Mouse (Mus musculus): ENCODE results near the gene Rhoq. TPM values are rescaled to one million over a fixed set of nuclear protein-coding genes. Genes with fewer than 3 reads are reported as not detected.
A peak's percentile ranks its signal among the peaks of the same experiment; 100 is the strongest.

Gene Rhoq
- polyA plus RNA-seq, 1 experiment from 2014 or later = 1.1 TPM

DNA sequence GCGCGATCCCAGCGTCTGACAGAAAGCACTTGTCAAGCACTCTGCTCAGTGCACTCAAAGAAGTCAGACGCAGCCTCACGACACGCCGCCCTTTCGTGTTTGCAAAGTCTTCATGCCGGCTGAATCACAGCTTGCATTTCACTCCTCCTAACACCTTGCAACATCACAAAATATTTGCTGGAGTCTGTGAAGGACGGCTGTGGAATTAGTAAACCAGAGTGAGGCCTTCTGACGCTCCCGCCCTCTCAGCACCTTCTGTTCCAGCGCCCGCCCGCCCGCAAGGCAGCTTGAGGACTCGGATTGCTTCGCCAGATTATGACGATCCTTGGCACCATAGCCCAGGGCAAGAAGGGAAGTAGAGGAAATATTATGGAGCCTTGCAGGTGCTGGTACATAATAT lies 78.9 kb downstream of the Rhoq start:
- WGBS (ENCODE audit: insufficient replicate concordance) = 74% methylated on average over 19 of the region's 19 CpGs
- H3K36me3 ChIP-seq (ENCODE audit: control insufficient read depth, insufficient read depth) = no peaks in the 10 kb centered on the region
- H3K9me3 ChIP-seq (replicated peaks; ENCODE audit: control insufficient read depth, low read length) = no peaks in the 10 kb centered on the region
- no peaks in the 10 kb centered on the region; the same call in 1 of the 2 replicates for H3K4me1 ChIP-seq (ENCODE audit: control insufficient read depth, low read depth, low read length)
- no peaks in the 10 kb centered on the region for H3K27me3 ChIP-seq (ENCODE audit: control insufficient read depth, insufficient read depth, low read depth, low read length)
- no peak overlapping the region for H3K9ac ChIP-seq (ENCODE audit: low read depth, low read length)
- no peak overlapping the region for H3K27ac ChIP-seq (ENCODE audit: low read length)
- ATAC-seq (ENCODE audit: low read depth) = no peak
- H3K4me3 ChIP-seq (ENCODE audit: low read depth, low read length) = no peak overlapping the region
- no peak overlapping the region for H3K4me2 ChIP-seq (ENCODE audit: low read depth, low read length)

DNA sequence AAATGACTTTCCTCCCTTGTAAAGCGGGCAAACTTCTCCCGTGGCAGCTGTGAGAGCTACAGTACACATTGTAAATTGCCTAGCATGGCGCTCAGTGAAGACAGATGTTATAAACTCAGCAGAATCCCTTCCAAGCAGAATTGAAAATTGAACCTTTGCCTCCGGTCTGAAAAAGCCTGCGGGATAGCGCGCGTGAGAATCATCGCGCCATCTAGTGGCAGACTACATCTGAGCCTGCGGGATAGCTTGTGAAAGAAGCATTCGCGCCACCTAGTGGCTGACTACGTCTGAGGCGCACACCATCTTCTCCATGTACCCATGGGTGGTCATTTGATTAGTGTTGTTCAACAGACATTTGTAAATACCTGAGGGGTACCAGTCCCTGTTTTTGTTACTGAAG lies 81.5 kb downstream of the Rhoq start:
- Histone ChIP-seq H3K9me3 (replicated peaks; ENCODE audit: control insufficient read depth, low read length) (no peaks in the 10 kb centered on the region), H3K27me3 (ENCODE audit: control insufficient read depth, insufficient read depth, low read depth, low read length) (no peaks in the 10 kb centered on the region), H3K4me2 (ENCODE audit: low read depth, low read length) (no peak overlapping the region), H3K4me1 (ENCODE audit: control insufficient read depth, low read depth, low read length) (no peaks in the 10 kb centered on the region; the same call in 1 of the 2 replicates), H3K36me3 (ENCODE audit: control insufficient read depth, insufficient read depth) (no peaks in the 10 kb centered on the region), H3K4me3 (ENCODE audit: low read depth, low read length) (no peak overlapping the region), H3K27ac (ENCODE audit: low read length) (no peak overlapping the region), H3K9ac (ENCODE audit: low read depth, low read length) (no peak overlapping the region)
- peak; percentile 41; the same call in 1 of the 2 replicates for ATAC-seq (ENCODE audit: low read depth)
- WGBS (ENCODE audit: insufficient replicate concordance) = 2% methylated on average over 15 of the region's 15 CpGs

DNA sequence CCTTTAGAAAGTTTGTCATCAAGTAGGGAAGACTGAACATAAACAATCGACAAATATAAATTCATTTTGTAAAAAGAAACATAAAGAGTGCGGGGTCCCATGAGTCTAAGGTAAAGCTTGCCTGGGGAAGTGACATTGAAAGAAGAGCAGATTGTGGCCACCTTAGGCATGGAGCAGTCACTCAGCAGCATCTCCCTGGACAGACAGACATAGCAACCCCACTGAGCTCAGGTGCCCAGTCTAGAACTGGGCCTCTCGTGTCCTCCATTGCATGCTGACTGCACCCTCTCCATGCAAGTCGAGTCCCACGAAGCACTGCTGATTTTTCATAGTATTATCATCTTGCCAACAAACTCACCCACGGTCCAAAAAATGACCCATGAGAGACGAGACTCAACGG lies 81.9 kb downstream of the Rhoq start:
- no peak for ATAC-seq (ENCODE audit: low read depth)
- Histone ChIP-seq H3K9me3 (replicated peaks; ENCODE audit: control insufficient read depth, low read length) (no peaks in the 10 kb centered on the region), H3K4me1 (ENCODE audit: control insufficient read depth, low read depth, low read length) (no peaks in the 10 kb centered on the region; the same call in 1 of the 2 replicates), H3K36me3 (ENCODE audit: control insufficient read depth, insufficient read depth) (no peaks in the 10 kb centered on the region), H3K27ac (ENCODE audit: low read length) (no peak overlapping the region), H3K9ac (ENCODE audit: low read depth, low read length) (no peak overlapping the region), H3K27me3 (ENCODE audit: control insufficient read depth, insufficient read depth, low read depth, low read length) (no peaks in the 10 kb centered on the region), H3K4me3 (ENCODE audit: low read depth, low read length) (no peak overlapping the region), H3K4me2 (ENCODE audit: low read depth, low read length) (no peak overlapping the region)
- 65% methylated on average over 8 of the region's 8 CpGs for WGBS (ENCODE audit: insufficient replicate concordance)

Other genes starting within 250 kb of the Rhoq start
- gene Epas1, start 209.4 kb upstream of the Rhoq start, polyA plus RNA-seq (2015; fragmentation: Nextera tagmentation; extraction: Ambion mirVana) = 2.7 and 4.0 TPM in 2 replicates
- not detected in 2 replicates for gene Tmem247, start 45.7 kb upstream of the Rhoq start, polyA plus RNA-seq (2015; fragmentation: Nextera tagmentation; extraction: Ambion mirVana)
- gene Atp6v1e2, start 15.2 kb upstream of the Rhoq start, polyA plus RNA-seq (2015; fragmentation: Nextera tagmentation; extraction: Ambion mirVana) = not detected in 2 replicates
- 10.7 TPM in 2 replicates for gene Pigf, start 62.3 kb downstream of the Rhoq start, polyA plus RNA-seq (2015; fragmentation: Nextera tagmentation; extraction: Ambion mirVana)
- 57.1 and 62.6 TPM in 2 replicates for gene Cript, start 62.5 kb downstream of the Rhoq start, polyA plus RNA-seq (2015; fragmentation: Nextera tagmentation; extraction: Ambion mirVana)
- 1.5 and 1.9 TPM in 2 replicates for gene Socs5, start 144.6 kb downstream of the Rhoq start, polyA plus RNA-seq (2015; fragmentation: Nextera tagmentation; extraction: Ambion mirVana)

Measured in liver, embryonic 16.5 days (tissue).